In genomic region chr8:13113232-13113631, GRCm38 (mm10) we compare ENCODE assay signal across 19 mouse cellular contexts. TPM values are rescaled to one million over a fixed set of nuclear protein-coding genes. Genes with fewer than 3 reads are reported as not detected.
"Had no signal": no experiment of that assay in that cellular context is flagged by ENCODE, and none has a peak within 500 bp of the region (broad histone marks: within the 10 kb centered on the region; RNA-seq: fewer than 3 reads in every experiment).

No protein-coding gene starts in this region.

- H3K27me3 ChIP-seq: lung, embryonic 15.5 days; megakaryocyte, embryonic 14.5 days; midbrain, embryonic 12.5 days; midbrain, embryonic 15.5 days; neural tube, embryonic 12.5 days; stomach, embryonic 15.5 days had no signal

- DNase-seq: lung, adult 2 months; lung, postnatal 14 days; lung, postnatal 36 days; right cerebral cortex, postnatal 14 days; thymus, adult 2 months; thymus, postnatal 25 days; thymus, postnatal 4 days had no signal

- H3K4me2 ChIP-seq: lung, embryonic 15.5 days; midbrain, embryonic 12.5 days; midbrain, embryonic 15.5 days; neural tube, embryonic 12.5 days; stomach, embryonic 15.5 days had no signal

- H3K4me3 ChIP-seq: lung, embryonic 15.5 days; megakaryocyte, embryonic 14.5 days; midbrain, embryonic 12.5 days; midbrain, embryonic 15.5 days; neural tube, embryonic 12.5 days; stomach, embryonic 15.5 days had no signal

- H3K9me3 ChIP-seq: lung, embryonic 15.5 days; megakaryocyte, embryonic 14.5 days; midbrain, embryonic 12.5 days; midbrain, embryonic 15.5 days; neural tube, embryonic 12.5 days; stomach, embryonic 15.5 days had no signal

- H3K4me1 ChIP-seq: neural tube, embryonic 12.5 days had no signal

- H3K9ac ChIP-seq: lung, embryonic 15.5 days; midbrain, embryonic 12.5 days; midbrain, embryonic 15.5 days; neural tube, embryonic 12.5 days; stomach, embryonic 15.5 days had no signal

- H3K27ac ChIP-seq: lung, embryonic 15.5 days; macrophage; midbrain, embryonic 12.5 days; midbrain, embryonic 15.5 days; neural tube, embryonic 12.5 days; stomach, embryonic 15.5 days; stomach, postnatal 0 days had no signal

- ATAC-seq: lung, postnatal 0 days; midbrain, embryonic 15.5 days had no signal

RNA-seq across cellular contexts. Expression of gene Proz, which starts 52.5 kb away (rescaled TPM):
- total RNA-seq: midbrain, postnatal 0 days; monocyte, adult 5-6 weeks; neutrophil, adult 5-6 weeks had no signal
- polyA plus RNA-seq: macrophage had no signal
